Mouse (Mus musculus) lung, postnatal 10 days (tissue): ENCODE data around the gene Prl8a2.
A peak's percentile ranks its signal among the peaks of the same experiment; 100 is the strongest.

Source experiments
- DNase-seq: peaks from one replicate; pipeline ENCODE4 v3.0.0; 2021

Gene Prl8a2

DNA sequence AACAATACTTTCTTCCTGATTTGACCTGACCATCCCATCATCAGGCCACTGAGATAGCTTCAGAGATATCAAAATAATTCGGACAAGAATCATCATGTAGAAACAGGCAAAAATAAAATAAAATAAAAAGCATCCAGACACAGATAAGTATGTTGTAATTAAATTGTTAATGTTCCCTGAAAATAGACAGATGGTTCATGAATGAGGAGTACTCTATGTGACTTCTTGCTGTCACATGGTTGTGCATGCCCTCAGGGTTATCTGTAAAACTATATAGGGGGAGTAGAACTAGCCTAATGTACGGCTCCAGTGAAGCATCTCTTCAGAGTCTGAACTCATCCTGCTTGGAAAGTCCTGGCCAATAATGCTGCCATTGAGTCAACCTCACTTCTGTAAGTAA, at the start of gene Prl8a2:
Prl8a2 (plus strand) TSS at position 301 of the 400 bp plus-strand sequence.
- no peak for DNase-seq

DNA sequence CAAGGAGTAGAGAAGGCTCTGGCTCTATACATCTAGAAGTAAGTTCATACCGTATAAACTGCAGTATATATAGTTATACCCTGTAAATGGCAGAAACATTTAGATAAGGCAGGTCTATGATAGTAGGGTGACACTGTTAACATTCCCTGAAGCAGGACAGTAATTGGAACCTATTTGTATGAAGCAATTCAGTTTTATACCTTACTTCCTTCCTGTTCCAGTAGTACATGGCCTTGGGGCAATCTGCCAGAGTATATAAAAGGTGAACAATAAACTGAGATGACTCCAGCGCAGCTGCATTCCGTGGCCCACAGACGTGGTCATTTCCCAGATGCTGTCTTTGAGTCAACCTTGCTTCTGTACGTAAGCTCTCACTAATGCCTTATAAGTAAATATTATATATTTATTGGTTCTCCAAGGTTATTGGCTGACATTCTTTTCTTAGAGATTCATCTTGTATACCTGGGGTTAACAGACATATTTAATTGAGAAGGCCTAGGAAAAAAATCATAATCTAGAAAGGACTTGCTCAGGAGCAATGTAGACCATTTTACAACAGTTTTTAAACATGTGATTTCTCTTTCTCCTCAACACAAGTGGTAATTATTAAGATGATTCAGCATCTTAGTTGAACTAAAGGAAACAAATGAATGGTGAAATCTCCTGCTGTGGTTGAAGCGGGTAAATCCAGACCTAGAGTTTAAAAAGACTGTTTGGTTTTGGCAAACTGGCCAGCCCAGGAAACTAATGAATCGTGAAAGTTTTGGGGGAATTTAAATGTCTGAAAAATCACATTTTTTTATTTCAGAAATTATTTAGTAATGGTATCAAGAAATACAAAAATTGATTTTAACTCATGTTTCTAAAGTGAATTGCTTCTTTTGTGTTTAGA, 32.9 kb upstream of the Prl8a2 start, which contains the start of gene Prl6a1:
Prl6a1 (plus strand) TSS at position 294 of the 892 bp plus-strand sequence.
- no peak for DNase-seq

DNA sequence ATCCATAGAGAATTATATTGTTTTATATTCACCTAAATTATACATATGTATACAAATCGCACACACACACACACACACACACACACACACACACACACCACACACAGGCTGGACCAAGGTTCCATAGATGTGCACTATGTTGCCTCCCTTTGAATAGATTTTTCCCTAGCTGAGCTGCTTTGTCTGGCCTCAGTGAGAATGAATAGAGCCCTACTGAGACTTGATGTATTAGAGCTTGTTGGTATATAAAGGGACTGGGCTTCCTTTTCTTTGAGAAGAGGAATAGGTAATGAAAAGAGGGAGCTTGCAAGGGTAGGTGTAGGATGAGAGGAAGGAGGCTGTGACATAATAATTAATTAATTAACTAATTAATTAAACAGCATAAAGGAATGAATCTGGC, 10.5 kb upstream of the Prl8a2 start:
- DNase-seq = no peak

DNA sequence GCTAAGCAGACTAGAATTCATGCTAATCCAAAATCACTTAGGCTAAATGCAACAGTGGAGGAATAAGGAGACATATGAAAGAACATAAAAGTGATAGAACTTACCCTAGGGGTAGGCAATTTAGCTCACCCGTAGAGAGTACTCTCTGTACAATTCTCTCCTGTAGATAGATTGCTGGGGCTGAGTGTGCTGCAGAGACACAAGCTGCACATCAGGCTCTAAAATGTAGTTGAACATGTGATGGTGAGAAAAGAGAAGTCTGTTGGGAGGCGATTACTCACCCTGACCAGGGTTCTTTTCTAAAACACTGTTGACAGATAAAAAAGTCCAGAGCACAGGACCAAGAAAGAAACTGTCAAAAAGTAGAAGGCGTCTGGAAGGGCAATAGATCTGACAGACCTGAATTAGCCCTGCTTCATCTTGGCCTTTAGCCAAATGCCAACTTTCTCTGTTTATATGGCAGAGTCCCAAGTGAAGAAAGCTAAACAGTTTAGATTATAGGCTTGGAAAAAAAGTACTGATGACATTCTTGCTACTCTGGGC, 2.7 kb upstream of the Prl8a2 start:
- DNase-seq = peak; percentile 8

DNA sequence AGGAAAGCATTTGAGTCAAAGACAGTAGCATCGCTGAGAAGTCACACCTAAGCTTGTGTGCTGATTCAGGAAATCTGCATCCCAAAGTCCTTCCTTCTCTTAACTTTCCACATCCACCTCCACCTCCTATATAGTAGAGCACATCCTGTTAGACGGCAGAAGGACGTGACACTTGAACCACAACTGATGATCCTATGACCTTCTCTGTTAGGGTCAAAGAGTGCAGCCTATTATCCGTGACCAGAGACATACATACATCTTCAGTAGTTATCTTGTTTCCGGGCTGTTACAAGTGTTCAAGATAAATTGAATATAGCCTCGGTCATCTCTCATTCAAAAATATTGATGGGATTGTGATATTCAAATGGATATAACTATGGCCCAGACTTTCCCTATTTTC, 45.3 kb downstream of the Prl8a2 start, which contains the start of gene Prl2b1:
Prl2b1 (minus strand) TSS at position 101 of the 400 bp plus-strand sequence.
- DNase-seq = no peak

DNA sequence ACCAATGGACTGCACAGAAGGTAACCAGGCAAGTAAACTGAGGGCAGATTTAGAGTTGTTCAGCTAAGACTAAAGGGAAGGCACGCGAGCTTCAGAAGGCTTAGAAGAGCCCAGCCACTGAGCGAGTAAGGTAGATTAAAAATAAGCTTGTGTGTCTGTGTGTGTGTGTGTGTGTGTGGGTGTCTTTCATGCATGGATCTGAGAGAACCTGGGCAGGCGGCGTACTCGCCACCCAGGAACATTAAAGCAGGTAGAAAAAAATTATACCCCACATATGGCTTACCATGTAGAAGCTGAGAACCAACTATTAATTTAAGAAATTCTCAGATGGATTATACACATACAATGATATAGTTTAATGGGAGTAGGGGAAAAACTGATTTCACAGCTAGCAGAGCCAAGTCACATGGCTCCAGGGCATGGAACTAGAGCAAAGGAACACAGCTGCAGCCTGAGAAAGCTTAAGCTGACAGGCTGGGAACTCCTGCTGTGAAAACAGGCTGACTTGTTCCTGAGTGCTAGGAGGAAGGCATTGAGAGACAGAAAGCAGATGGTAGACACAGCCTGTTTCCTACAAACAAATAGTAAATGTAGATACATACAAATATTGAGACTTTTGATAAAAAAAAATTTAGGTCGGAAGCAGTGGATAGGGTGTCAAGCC, 53.7 kb downstream of the Prl8a2 start:
- DNase-seq = no peak
